Mouse (Mus musculus) left cerebral cortex, postnatal 14 days (tissue): ENCODE measurements at regions not wholly inside any gene's neighbourhood (a gene's known extent, or its start where the extent isn't known, plus 50 kb on each side); places are given as distances from the start of the nearest gene placed in this dataset.

Experiments
- DNase-seq, 2 experiments: peaks; one replicate each; pipeline ENCODE4 v3.0.0; 2021 to 2022; ENCODE audit warnings: low spot score in 2 of 2, mixed read lengths in 1 of 2
- intact Hi-C: fragments of 180-260 bp; cut with DNase I; formaldehyde crosslinking; loops from one replicate; pipeline ENCODE4 v1.15.1; 2025

GRCm38 (mm10) chr7:136515376-136515775 is 379.0 kb upstream of the Mgmt start:
- intact Hi-C loops: no loop called here
- DNase-seq: no peak

DNA sequence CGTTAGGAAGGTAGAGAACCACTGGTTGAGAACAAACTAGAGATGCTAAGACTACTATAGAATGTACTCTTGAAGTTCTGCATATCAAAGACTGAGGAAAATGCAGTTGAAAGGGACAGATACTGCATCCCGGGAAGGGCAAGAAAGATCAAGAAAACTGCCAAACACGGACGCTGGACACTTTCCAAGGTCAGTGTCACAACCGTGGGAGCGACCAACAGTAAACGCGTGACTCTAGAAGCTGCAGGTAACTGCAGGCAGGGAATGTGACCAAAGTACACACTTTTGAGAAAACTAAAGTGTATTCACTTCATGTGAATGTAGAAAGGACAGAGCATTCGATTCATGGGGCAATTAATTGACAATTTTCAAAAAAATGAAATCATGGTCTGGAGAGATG is 368.6 kb upstream of the Mgmt start:
- DNase-seq: no peak
- intact Hi-C loops: no loop called here

DNA sequence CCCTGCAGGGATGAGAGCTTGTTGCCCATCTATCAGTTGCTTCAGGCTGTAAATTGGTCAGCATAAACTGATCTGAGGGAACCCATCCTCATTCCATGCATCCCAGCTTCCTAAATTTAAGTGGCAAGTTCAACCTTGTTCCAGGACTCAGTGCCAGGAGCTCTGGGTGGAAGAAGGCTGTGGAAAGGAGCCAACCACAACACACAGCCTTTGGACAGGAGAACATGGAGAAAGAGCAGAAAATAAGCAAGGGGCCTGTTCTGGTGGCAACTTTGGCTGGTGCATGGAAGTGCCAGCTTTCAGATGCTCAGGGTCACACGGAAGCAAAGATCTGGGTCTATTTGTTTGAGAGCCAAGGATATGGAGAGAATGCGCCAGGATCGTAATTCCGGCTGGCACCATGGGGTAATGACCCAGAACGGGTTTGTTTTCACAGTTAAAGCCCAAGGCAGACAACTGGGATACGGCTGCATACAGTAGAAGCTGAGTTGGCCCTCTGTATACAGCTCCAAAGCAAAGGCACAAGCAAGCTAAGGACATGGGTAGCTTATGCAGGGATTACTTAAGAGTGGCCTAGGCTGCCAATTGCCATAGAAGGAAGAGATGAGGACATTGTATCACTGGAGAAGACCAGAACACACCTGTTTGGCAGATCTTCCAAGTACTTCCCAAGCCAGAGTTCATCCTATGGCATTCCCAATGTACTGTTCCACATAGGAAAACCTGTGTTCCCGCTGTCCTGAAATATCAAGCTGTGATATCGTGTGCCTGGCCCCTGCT is 364.2 kb upstream of the Mgmt start:
- intact Hi-C loops: no loop called here
- DNase-seq: no peak

- intact Hi-C loops: no loop called here
Observed at GRCm38 (mm10) chr7:136531301-136531700, 363.1 kb upstream of the Mgmt start.

DNA sequence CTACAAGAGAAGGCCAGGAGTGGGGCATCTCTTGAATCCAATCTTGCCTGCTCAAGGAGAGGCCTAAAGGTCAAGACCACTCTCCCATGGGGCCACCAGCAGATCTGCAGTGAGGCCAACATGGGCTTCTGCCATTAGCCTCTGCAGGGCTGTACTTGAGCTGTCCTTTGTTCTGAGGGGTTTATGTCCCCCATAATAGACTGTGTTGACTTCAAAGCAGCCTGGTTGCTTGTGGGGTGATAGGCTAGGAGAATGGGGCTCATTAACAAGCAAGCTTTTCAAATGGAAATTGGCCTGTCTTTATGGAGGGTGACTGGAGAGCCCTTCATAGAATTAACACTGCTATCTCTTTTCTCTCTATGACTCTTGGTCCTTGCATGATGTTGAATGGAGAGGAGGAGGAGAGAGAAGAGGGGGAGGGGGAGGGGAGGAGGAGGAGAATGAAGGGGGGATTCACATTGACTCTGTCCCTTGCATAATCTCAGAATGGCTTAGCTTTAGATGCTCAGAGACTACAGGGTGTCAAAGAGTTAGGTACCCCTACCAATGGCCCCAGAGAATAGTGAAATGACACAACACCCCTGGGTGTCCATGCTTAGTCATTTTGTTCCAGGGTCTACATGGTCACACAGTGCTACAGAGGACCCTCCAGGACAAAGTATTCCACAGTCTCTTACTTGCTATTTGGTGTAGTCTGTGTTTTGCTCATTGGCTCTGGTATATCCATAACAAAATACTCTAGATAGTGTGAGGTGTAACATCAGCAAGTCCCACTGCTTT is 352.3 kb upstream of the Mgmt start:
- no peak for DNase-seq
- intact Hi-C loops: no loop called here

More at GRCm38 (mm10) chr7:136531301-136531700, 363.1 kb upstream of the Mgmt start:
- DNase-seq: no peak

GRCm38 (mm10) chr7:136542896-136543295 is 351.5 kb upstream of the Mgmt start:
- intact Hi-C loops: no loop called here
- DNase-seq: no peak

- DNase-seq: no peak
- intact Hi-C loops: no loop called here
Observed at GRCm38 (mm10) chr7:136547837-136548236, 346.6 kb upstream of the Mgmt start.

- intact Hi-C loops: no loop called here
- no peak for DNase-seq
Observed at GRCm38 (mm10) chr7:136556436-136556835, 338.0 kb upstream of the Mgmt start.

GRCm38 (mm10) chr7:136559536-136559935 is 334.9 kb upstream of the Mgmt start:
- DNase-seq: no peak
- intact Hi-C loops: no loop called here

GRCm38 (mm10) chr7:136570911-136571310 is 323.5 kb upstream of the Mgmt start:
- intact Hi-C loops: no loop called here

DNA sequence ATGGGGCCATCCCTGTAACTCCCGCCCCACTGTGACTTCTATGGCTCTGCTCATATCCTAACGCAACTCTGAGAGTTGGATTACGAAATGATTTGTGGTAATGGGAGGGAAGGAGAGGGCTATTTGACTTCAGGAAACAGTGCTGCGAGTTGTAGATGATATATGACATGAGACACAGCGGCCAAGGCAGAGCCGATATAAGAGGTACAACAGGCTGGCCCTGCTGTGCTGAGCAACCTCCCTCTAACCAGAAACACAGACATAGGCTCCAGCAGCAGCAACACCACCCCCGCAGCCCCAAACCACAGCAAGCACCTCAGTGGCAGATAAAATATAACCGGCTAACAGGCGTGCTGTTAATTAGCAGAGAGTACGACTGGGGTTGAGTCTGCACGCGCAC is 312.5 kb upstream of the Mgmt start:
- intact Hi-C loops: no loop called here
- peak in 1 of 2 experiments; percentile 4 for DNase-seq

More at GRCm38 (mm10) chr7:136570911-136571310, 323.5 kb upstream of the Mgmt start:
- DNase-seq: no peak

DNA sequence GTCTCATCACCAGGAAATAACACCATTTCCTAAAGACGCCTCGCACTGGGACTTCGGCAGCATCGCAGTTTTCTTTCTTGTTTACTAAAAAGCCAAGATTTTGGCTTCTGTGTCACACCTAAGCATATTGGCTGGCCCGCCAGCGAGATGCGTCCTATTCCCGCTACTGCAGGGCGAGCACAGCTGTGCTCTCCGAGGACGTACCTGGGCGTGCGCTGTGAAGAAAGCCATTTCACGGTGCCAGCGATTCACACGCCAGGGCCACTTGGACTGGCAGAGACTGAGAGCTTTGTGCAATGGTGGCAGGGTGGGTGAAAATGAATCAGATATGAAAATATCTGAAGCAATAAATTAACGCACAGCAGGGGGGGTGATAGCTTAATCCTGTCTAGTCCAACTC is 310.1 kb upstream of the Mgmt start:
- intact Hi-C loops: no loop called here
- DNase-seq: no peak

- intact Hi-C loops: no loop called here
- DNase-seq: no peak
Observed at GRCm38 (mm10) chr7:136588491-136588890, 305.9 kb upstream of the Mgmt start.

- intact Hi-C loops: no loop called here
- DNase-seq: no peak
Observed at GRCm38 (mm10) chr7:136590947-136591346, 303.5 kb upstream of the Mgmt start.

DNA sequence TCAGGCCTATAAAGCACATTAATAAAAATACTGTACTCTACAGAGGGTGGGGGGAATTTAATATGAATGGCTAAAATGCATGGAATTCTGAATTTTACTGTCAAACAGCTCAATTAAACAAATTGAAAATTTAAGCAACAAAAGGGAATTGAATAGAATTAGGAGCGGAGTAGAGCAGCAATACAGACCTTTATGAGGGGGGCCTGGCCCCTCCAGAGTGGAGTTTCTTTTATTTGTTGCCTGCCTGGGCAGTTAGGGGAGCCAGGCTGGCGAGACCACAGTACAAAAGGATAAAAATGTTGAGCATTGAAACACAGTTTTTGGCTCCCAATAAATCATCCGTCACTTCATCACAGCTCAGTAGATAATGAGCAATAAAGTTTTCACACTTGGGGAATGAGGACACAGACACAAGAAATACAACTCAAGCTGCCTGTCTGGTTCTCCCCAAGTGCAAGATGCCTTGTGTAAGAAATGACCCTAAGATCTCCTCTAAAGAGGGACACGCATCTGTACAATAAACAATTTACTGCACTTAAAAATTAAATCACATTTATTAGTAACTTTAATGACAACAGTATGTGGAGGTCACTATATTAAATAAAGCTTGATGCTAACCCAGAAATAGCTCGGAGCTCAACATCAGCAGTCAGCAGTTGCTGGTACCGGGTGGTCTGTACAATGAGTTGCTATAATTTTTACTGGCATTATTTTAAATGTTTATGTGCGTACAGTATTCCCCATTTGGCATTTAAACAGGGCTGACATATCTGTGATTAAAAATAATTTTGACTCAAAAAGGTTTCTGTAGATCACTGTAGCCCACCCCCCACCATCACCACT is 286.9 kb upstream of the Mgmt start:
- no peak for DNase-seq
- intact Hi-C loops: no loop called here

DNA sequence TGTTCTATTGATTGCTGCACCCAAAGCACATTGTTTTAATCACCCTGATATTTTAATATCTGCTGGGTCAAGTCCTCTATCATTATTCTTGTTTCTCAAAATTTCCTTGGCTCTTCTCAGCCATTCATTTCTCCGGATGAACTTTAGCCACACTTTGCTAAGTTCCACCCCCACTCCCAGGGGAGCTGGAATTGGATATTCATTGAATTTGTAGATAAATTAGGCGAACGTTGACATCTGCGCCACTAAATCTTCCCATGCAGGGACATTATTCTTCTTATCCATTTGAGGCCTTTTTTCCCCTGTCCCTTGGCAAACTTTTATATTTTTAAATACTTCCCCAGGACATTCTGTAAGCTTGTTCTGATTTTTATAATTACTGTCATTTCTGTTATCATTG is 280.9 kb upstream of the Mgmt start:
- no peak for DNase-seq
- intact Hi-C loops: no loop called here

DNA sequence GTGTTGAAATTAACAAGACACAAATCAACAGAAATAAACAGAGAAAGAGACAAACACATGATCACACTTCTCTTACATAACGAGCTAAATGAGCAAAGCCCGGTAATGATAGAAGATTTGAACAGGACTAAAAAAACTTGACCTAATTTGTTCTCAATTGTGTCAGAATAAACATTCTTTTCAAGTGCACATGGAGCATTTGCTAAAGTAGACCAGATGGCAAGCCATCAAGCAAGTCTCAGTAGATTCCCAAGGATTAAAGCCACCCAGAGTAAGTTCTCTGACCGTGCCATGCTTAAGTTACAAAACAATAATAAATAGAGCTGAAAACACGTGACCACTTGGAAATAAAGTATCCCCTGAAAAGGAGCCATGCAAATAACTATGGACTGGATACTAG is 269.9 kb upstream of the Mgmt start:
- intact Hi-C loops: no loop called here
- peak in 1 of 2 experiments; percentile 12 for DNase-seq

DNA sequence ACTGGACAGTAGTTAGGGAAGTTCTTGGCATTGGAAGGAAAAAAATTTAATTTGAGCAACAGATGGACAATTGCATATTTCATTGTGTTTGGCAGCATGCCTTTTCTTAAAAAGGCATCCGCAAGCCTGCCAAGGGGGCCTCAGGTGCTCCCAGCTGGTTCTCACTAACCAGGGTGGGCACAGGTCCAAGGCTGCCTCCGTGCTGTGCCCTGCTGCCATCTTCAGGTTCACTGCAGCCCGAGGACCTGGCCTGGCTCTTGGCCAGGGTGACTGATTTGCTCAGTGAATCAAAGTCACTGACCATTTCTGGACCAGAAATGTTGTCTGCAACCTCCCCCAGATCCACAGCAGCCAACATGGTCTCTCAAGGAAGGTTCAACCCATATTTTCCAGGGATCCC is 263.3 kb upstream of the Mgmt start:
- DNase-seq: peak; percentile 21 to 47
- intact Hi-C loops: no loop called here

- intact Hi-C loops: no loop called here
- no peak for DNase-seq
Observed at GRCm38 (mm10) chr7:136640160-136640559, 254.3 kb upstream of the Mgmt start.

DNA sequence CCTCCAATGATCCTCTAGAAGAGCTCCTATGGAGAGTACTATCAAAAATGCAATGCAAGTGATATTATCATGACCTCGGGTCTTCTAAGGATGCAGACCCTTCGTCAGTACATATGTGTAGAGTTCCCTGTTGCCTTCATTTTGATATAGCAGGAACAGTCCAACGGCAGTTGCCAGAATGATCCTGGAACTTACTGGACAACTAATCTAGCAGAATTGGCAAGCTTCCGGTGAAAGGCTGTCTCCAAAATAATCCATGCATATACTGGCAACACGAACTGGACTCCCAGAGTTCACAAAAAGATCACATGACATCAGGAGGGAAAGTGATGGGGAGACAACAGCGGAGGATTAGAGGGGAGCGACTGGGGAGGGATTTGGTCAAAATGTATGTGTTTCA is 253.6 kb upstream of the Mgmt start:
- intact Hi-C loops: no loop called here

More for the DNA sequence above, 253.6 kb upstream of the Mgmt start:
- no peak for DNase-seq
